Mouse (Mus musculus) ovary, postnatal 14 days (tissue): ENCODE measurements around the gene Skp2.

Experiments used
- DNase-seq: peaks from one replicate; pipeline ENCODE4 v3.0.0; 2022; ENCODE audit warnings: low spot score

Skp2 gene

GRCm38 (mm10) chr15:9074671-9075070, 80.6 kb downstream of the Skp2 start:
- DNase-seq, result no peak

GRCm38 (mm10) chr15:9074139-9074538, 81.1 kb downstream of the Skp2 start:
- DNase-seq, result no peak

GRCm38 (mm10) chr15:9073684-9074083, 81.5 kb downstream of the Skp2 start:
- DNase-seq, result no peak

GRCm38 (mm10) chr15:9073067-9073608, 82.1 kb downstream of the Skp2 start:
- no peak for DNase-seq

- no peak for DNase-seq
These were observed 82.6 kb downstream of the Skp2 start for GRCm38 (mm10) chr15:9072630-9073029.

GRCm38 (mm10) chr15:9071556-9072544, 83.4 kb downstream of the Skp2 start:
- peak; percentile 33 for DNase-seq

- DNase-seq, result peak; percentile 97
These were observed 84.2 kb downstream of the Skp2 start, which contains the start of gene Nadk2 for GRCm38 (mm10) chr15:9070912-9071555. Gene Nadk2 (plus strand): TSS chr15:9071260.

GRCm38 (mm10) chr15:9070353-9070752, 84.9 kb downstream of the Skp2 start:
- DNase-seq, result no peak

GRCm38 (mm10) chr15:9068881-9069280, 86.3 kb downstream of the Skp2 start:
- no peak for DNase-seq
